Mouse (Mus musculus) liver, embryonic 14.5 days (tissue): ENCODE data around the gene E130308A19Rik.

Experiments used
- CTCF ChIP-seq: IDR thresholded peaks from 2 replicates; pipeline ENCODE4 v1.5.1; 2016; ENCODE audit warnings: antibody characterized with exemption, low read depth, control low read depth
- EP300 ChIP-seq: IDR thresholded peaks from 2 replicates; pipeline ENCODE4 v1.6.1; 2016; ENCODE audit warnings: antibody characterized with exemption, low read depth

GRCm38 (mm10) chr4:59625998-59626910, at the start of gene E130308A19Rik:
- TF ChIP-seq EP300: no peak
- TF ChIP-seq CTCF: no peak
